Mouse (Mus musculus) layer of hippocampus, postnatal 10 days (tissue): Measurements from ENCODE around the gene Sik2. TPM values are rescaled to one million over a fixed set of nuclear protein-coding genes. Genes with fewer than 3 reads are reported as not detected.

Source experiments
- DNase-seq, 2 experiments: peaks; one replicate each; pipeline ENCODE4 v3.0.0; 2021; ENCODE audit warnings: low spot score in 2 of 2
- total RNA-seq, 2 experiments: library from RNA; stranded (reverse); gene quantifications; 2 replicates each; pipeline ENCODE4 v1.2.3; 2021

Sik2 gene
- total RNA-seq, 2 experiments from 2014 or later, result 39.5 to 39.8 TPM

- no peak for DNase-seq
Observed at GRCm38 (mm10) chr9:50875470-50875869, 133.4 kb downstream of the Sik2 start.

DNA sequence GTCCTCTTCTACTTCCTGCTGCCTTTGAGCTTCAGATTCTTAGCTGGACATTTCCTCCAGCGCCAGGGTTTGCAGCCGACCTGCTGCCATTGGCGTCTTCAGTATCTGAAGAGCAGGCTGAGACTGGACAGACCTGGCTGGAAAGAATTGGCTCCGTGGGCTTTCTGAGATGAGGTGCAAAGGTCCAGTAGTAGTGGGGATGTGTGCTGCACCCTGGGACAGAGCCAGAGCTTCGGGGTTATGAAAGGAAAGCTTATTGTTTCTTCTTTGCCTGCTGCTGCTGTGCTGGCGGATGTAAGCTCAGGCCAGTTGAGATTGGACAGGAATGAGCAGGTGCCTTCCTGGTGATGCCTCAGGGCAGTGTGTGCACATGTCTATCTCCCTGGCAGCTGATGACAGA, 134.8 kb downstream of the Sik2 start:
- DNase-seq, result no peak

- no peak for DNase-seq
Observed at GRCm38 (mm10) chr9:50873210-50873609, 135.7 kb downstream of the Sik2 start.

DNA sequence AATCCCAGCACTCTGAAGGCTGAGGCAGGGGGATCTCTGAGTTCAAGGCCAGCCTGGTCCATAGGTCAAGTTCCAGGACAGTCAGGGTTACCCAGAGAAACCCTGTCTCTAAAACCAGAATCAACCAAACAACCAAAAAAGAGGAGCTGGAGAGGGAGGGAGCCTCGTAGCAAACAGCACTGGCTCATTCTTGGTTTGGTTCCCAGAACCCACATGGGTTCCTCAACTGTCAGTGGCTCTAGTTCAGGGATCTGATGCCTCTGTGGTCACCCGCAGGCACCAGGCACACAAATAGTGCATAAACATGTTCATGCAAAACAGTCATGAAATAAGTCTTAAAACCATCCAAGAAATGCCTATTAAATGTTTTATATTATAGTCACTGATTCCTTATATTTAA, 140.7 kb downstream of the Sik2 start:
- DNase-seq, result no peak

DNA sequence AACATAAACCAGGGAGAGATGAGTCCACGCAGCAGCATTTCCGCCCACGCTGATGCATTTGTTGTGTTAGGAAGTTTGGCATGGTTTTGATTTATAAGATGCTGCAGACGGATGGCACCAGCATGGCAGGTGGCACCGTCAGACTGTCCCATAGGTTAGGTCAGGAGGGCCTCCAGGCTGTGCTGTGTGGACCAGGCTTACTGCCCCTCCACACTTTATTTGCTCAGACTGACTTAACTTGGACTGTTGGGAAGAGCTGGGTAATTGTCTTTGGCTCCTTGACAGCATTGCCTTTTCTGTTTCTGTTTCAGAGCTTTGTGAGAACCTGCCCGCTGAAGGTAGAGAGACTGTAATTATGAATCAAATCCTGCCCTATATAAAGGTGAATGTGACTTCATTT, 141.9 kb downstream of the Sik2 start:
- DNase-seq, result no peak

DNA sequence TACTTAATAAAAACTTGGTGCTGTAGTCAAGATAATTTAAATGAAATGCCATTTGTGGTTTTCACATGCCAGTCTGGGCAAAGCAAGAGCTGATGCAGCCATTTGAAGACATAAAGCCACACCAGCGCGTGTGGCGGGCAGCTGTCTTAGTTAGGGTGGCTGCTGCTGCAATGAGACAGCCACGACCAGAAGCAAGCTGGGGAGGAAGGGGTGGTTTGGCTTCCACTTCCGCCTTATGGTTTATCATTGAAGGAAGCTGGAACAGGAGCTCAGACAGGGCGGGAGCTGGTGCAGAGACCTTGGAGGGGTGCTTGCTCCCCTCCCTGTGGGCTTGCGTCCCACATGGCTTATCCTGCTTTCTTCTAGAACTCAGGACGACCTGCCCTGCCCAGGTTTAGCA, 143.1 kb downstream of the Sik2 start:
- no peak for DNase-seq

GRCm38 (mm10) chr9:50864877-50865276, 144.0 kb downstream of the Sik2 start:
- DNase-seq, result no peak

GRCm38 (mm10) chr9:50863824-50864223, 145.0 kb downstream of the Sik2 start:
- no peak for DNase-seq

- DNase-seq, result no peak
Observed at GRCm38 (mm10) chr9:50861119-50861839, 147.6 kb downstream of the Sik2 start.

GRCm38 (mm10) chr9:50858681-50859080, 150.2 kb downstream of the Sik2 start:
- no peak for DNase-seq

- no peak for DNase-seq
Observed at GRCm38 (mm10) chr9:50857082-50857641, 151.7 kb downstream of the Sik2 start.

- peak; percentile 96 to 97 for DNase-seq
Observed at GRCm38 (mm10) chr9:50856341-50857081, 152.4 kb downstream of the Sik2 start.

DNA sequence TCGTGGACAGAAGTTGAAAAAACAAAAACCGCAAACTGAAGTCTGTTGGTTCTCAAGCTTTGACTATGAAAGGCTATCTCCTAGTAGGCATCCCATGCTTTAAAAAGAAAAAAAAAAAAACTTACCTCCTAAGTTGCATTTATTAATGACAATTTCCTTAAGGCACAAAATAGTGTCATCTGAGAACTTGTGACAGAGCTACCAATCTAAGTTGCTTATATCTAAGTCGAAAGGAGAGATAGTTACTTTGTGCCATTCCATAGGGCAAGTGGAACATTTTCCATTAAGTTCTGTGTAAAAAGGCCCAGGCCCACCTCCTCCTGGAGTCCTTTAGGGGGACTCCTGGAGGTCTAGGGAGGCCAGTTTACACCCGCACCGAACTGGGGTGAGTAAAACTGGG, 153.1 kb downstream of the Sik2 start:
- no peak for DNase-seq

GRCm38 (mm10) chr9:50855133-50855766, 153.6 kb downstream of the Sik2 start:
- DNase-seq, result no peak

DNA sequence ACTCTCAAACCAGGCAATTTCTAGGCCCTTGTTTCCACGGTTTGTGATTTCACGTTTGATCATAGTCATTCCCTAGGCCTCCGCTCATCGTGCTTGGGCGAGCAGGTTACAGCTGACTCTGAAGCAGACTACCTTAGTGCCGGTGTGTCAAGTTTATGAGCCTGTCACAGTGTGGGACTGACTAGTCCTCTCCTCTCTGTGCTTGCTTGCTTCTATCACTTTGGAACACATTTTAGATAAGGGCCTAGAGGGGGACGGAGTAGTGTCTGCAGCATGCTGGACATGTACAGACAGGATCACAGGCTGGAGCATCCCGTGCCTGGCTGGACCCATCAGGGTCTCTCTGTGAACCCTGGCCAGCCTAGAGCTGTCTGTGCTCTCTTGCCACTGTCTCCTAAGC, 154.5 kb downstream of the Sik2 start:
- DNase-seq, result no peak

- DNase-seq, result no peak
Observed at GRCm38 (mm10) chr9:50852634-50853349, 156.1 kb downstream of the Sik2 start.

- no peak for DNase-seq
Observed at GRCm38 (mm10) chr9:50850713-50851112, 158.2 kb downstream of the Sik2 start.

DNA sequence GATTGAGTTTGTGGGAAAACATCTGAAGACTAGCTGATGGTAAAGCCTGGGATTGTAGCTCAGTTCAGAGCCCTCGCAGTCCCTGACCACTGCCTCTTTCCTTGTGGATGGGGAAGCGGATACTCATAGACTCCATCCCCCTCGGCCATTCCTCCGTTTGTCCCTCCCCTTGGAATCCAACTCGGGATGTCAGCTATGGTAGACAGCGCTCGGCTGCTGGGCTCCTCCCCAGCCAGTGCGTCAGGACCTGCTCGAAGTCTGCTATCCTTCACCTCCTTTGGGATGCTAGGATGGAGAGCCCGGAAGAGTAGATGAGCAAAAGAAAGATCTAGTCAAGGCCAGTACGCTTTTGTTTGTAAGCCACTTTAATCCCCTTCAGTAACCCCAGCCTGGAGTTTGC, 158.6 kb downstream of the Sik2 start:
- no peak for DNase-seq

GRCm38 (mm10) chr9:50849755-50850154, 159.1 kb downstream of the Sik2 start:
- no peak for DNase-seq

DNA sequence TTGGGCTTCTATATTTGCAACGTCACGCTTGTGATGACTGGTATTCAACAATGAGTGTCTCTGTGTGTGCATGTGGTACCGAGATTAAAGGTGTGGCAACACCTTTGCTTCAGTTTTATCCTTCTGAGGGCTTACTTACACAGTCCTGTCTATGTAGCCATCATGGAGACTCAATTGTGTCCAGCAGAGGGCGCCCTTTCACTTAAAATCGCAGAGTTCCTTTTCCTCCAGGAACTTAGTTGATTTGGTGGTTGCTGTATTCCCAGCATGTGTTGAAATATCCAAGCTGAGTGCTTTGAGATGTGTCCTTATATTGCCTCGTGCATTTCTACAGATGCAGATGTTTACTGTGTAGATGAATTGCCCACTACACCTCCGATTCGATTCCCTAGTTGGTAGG, 159.6 kb downstream of the Sik2 start:
- DNase-seq, result peak; percentile 96 to 98

GRCm38 (mm10) chr9:50848821-50849220, 160.1 kb downstream of the Sik2 start:
- no peak for DNase-seq
